Comparison of ENCODE assay signal across 8 mouse cellular contexts in the genomic region with DNA sequence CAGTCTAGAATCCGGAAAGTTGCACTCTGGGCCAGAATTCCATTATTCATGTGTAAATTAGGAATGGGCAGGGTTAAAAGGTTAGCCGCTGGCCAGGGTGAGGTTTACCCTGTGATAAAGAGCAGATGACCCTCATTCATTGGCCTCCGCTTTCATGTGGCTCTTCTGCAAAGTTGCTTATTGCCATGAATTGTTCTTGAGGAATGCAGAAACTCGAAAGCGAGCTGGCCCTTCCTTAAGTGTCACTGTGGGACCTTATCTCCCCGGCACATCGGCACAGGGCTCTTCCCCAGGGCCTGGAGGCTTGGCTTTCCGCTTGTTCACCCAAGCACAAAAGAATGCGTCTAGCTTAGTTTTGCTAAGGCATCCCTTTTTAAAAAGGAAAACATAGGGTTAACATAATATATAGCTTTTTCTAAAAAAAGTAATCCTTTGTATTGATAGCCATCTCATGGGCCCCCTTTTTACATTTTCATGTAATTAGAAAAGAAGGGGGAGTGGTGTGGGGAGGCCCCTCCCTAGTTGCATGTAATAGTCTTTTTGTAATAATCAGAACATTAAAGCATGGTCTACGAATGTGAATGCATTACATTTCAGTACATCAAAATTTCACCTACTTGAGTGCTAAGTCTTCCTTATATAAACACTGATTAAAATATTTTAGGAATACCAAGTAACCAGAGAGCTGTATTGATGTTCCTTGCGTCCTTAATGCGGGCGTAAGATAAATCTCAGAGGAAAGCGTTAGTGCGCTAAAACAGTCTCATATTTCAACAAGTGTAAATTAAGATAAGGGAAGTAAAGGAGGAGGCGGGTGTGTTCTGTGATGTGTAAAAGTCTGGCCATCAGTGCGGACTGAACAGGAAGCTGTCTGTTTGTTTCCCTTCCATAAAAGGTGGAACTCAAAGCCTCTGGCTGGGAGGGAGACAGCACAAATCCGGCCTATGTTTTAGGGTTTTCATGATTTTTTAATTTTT. TPM values are rescaled to one million over a fixed set of nuclear protein-coding genes. Genes with fewer than 3 reads are reported as not detected.
DNase-seq lines count a peak whose midpoint lies in the region; ATAC-seq and TF ChIP-seq lines count a peak whose summit lies in the region.

No protein-coding gene starts in this region.

- H3K9ac ChIP-seq in hindbrain, embryonic 11.5 days (ENCODE audit: low read depth, low read length) = no peak overlapping the region
- H3K9ac ChIP-seq in hindbrain, postnatal 0 days (replicated peaks; ENCODE audit: low read length) = no peak overlapping the region
- H3K9ac ChIP-seq in midbrain, embryonic 13.5 days (replicated peaks) = no peak overlapping the region

- no peak for TF ChIP-seq CTCF in hindbrain, postnatal 0 days (IDR thresholded peaks at IDR 0.05; ENCODE audit: low read depth)

- H3K36me3 ChIP-seq in hindbrain, embryonic 11.5 days (ENCODE audit: control insufficient read depth, insufficient read depth, low read length) = no peaks in the 10 kb centered on the region
- no peaks in the 10 kb centered on the region for H3K36me3 ChIP-seq in hindbrain, postnatal 0 days (ENCODE audit: insufficient read depth, low read length)
- no peaks in the 10 kb centered on the region for H3K36me3 ChIP-seq in midbrain, embryonic 13.5 days

- H3K27ac ChIP-seq in hindbrain, embryonic 11.5 days (ENCODE audit: low read depth, low read length) = peak overlapping the region; percentile 12; the same call in 1 of the 2 replicates
- no peak overlapping the region for H3K27ac ChIP-seq in hindbrain, postnatal 0 days
- H3K27ac ChIP-seq in midbrain, embryonic 13.5 days = no peak overlapping the region

- WGBS in hindbrain, embryonic 11.5 days = 10% methylated on average over 18 of the region's 18 CpGs
- 35% methylated on average over 18 of the region's 18 CpGs for WGBS in hindbrain, postnatal 0 days
- WGBS in midbrain, embryonic 13.5 days = 10% methylated on average over 18 of the region's 18 CpGs

- peak overlapping the region; percentile 28; the same call in 1 of the 2 replicates for H3K4me2 ChIP-seq in hindbrain, embryonic 11.5 days (replicated peaks; ENCODE audit: low read depth, low read length)
- no peak overlapping the region for H3K4me2 ChIP-seq in hindbrain, postnatal 0 days (ENCODE audit: low read depth, low read length)
- peak overlapping the region; percentile 29 for H3K4me2 ChIP-seq in midbrain, embryonic 13.5 days (replicated peaks)

- ATAC-seq in hindbrain, embryonic 11.5 days (ENCODE audit: low FRiP score) = peak; percentile 43; the same call in 1 of the 2 replicates
- no peak for ATAC-seq in hindbrain, postnatal 0 days
- ATAC-seq in midbrain, embryonic 13.5 days = no peak

- no peaks in the 10 kb centered on the region for H3K9me3 ChIP-seq in hindbrain, embryonic 11.5 days (ENCODE audit: control insufficient read depth, low read length)
- no peaks in the 10 kb centered on the region for H3K9me3 ChIP-seq in hindbrain, postnatal 0 days (ENCODE audit: low read length)
- no peaks in the 10 kb centered on the region for H3K9me3 ChIP-seq in midbrain, embryonic 13.5 days

- H3K4me1 ChIP-seq in hindbrain, embryonic 11.5 days (replicated peaks; ENCODE audit: control insufficient read depth, insufficient read depth, low read length) = peaks cover 6% of the 10 kb centered on the region; the same call in 1 of the 2 replicates
- H3K4me1 ChIP-seq in hindbrain, postnatal 0 days (ENCODE audit: insufficient read depth, low read length) = 0 out of 2 replicates have a peak, but pooled peaks cover 3% of the 10 kb centered on the region
- peaks cover 13% of the 10 kb centered on the region for H3K4me1 ChIP-seq in midbrain, embryonic 13.5 days (replicated peaks)

- H3K4me3 ChIP-seq in hindbrain, embryonic 11.5 days (ENCODE audit: low read depth, low read length) = no peak overlapping the region
- no peak overlapping the region for H3K4me3 ChIP-seq in hindbrain, postnatal 0 days (ENCODE audit: low read length)
- H3K4me3 ChIP-seq in midbrain, embryonic 13.5 days (replicated peaks) = no peak overlapping the region

- no peaks in the 10 kb centered on the region for H3K27me3 ChIP-seq in hindbrain, embryonic 11.5 days (ENCODE audit: control insufficient read depth, insufficient read depth, low read length)
- no peaks in the 10 kb centered on the region; the same call in 1 of the 2 replicates for H3K27me3 ChIP-seq in hindbrain, postnatal 0 days (ENCODE audit: insufficient read depth, low read length)
- H3K27me3 ChIP-seq in midbrain, embryonic 13.5 days = peaks cover 20% of the 10 kb centered on the region

- peak; percentile 64 for DNase-seq in hindbrain, embryonic 11.5 days (ENCODE audit: low spot score)
- DNase-seq in hindbrain, postnatal 0 days (ENCODE audit: low spot score) = no peak
- peak; percentile 87 for DNase-seq in R1 (ENCODE audit: low read depth, low spot score)
- DNase-seq in kidney, adult 11 months = peak; percentile 33
- no peak for DNase-seq in frontal cortex, postnatal 36 days (ENCODE audit: low spot score in 2 of 2)
- DNase-seq in c-Kit-positive CD71-positive TER-119-positive erythroid progenitor cells, embryonic 14.5 days (ENCODE audit: low spot score) = no peak
- no peak for DNase-seq in right cerebral cortex, postnatal 36 days (ENCODE audit: low spot score in 2 of 2)

RNA-seq across cellular contexts. Expression of a gene that starts 6.2 kb away (rescaled TPM):
- 4.7 and 5.4 TPM in 2 replicates for polyA plus RNA-seq in hindbrain, embryonic 11.5 days (2014; fragmentation: Nextera tagmentation; extraction: Ambion mirVana)
- 1.4 and 4.4 TPM in 2 replicates for total RNA-seq in hindbrain, postnatal 0 days (2014; rRNA removed)
- 0.59 and 0.65 TPM in 2 replicates for polyA plus RNA-seq in hindbrain, postnatal 0 days (2015; fragmentation: Nextera tagmentation; extraction: Ambion mirVana)
- polyA plus RNA-seq in midbrain, embryonic 13.5 days (2015; fragmentation: Nextera tagmentation; extraction: Ambion mirVana) = 0.63 and 0.77 TPM in 2 replicates

Comparison
In these comparisons a context has a peak if more than half of its experiments do, and no peak if none do; other contexts are left out.
1. DNase-seq: peak in hindbrain, embryonic 11.5 days (single experiment), R1 (single experiment) and kidney, adult 11 months (single experiment); none in hindbrain, postnatal 0 days (single experiment), frontal cortex, postnatal 36 days (0 of 2), c-Kit-positive CD71-positive TER-119-positive erythroid progenitor cells, embryonic 14.5 days (single experiment) and right cerebral cortex, postnatal 36 days (0 of 2).